8 mouse cellular contexts compared by ENCODE assay signal in genomic region chr4:45408427-45409132, GRCm38 (mm10). TPM values are rescaled to one million over a fixed set of nuclear protein-coding genes. Genes with fewer than 3 reads are reported as not detected.
DNase-seq lines count a peak whose midpoint lies in the region; ATAC-seq lines count a peak whose summit lies in the region.

TSS of gene Slc25a51 (minus strand) at chr4:45408766.

- H3K4me2 ChIP-seq in heart, embryonic 13.5 days, result peak within 1 kb of the TSS; percentile 94
- H3K4me2 ChIP-seq in liver, embryonic 13.5 days, result peak within 1 kb of the TSS; percentile 77
- peak within 1 kb of the TSS; percentile 94 for H3K4me2 ChIP-seq in stomach, embryonic 16.5 days (ENCODE audit: low read depth, low read length)

- no peaks in the 10 kb centered on the region for H3K9me3 ChIP-seq in heart, embryonic 13.5 days
- H3K9me3 ChIP-seq in liver, embryonic 13.5 days (replicated peaks), result no peaks in the 10 kb centered on the region
- H3K9me3 ChIP-seq in stomach, embryonic 16.5 days (replicated peaks; ENCODE audit: control insufficient read depth, low read length), result no peaks in the 10 kb centered on the region

- DNase-seq in CD4-positive, CD25-positive, alpha-beta regulatory T cell, adult 2 months (ENCODE audit: low read depth, low spot score), result peak; percentile 97
- DNase-seq in fat pad, adult 2 months (ENCODE audit: extremely low read depth, low read depth, low spot score), result peak; percentile 68
- peak; percentile 93 for DNase-seq in kidney, postnatal 14 days
- peak; percentile 82 for DNase-seq in liver, embryonic 13.5 days
- DNase-seq in neural tube, embryonic 10.5 days (ENCODE audit: extremely low spot score, low spot score), result peak; percentile 94

- H3K4me3 ChIP-seq in brown adipose tissue, adult 24 weeks (ENCODE audit: insufficient read depth, low read depth, low read length), result peak within 1 kb of the TSS; percentile 94
- peak within 1 kb of the TSS; percentile 99 for H3K4me3 ChIP-seq in heart, embryonic 13.5 days
- H3K4me3 ChIP-seq in liver, embryonic 13.5 days (replicated peaks), result peak within 1 kb of the TSS; percentile 98
- peak within 1 kb of the TSS; percentile 80 for H3K4me3 ChIP-seq in stomach, embryonic 16.5 days (replicated peaks; ENCODE audit: low read length)

- peak within 1 kb of the TSS; percentile 99 for H3K27ac ChIP-seq in brown adipose tissue, adult 24 weeks (replicated peaks; ENCODE audit: low read depth, low read length)
- H3K27ac ChIP-seq in heart, embryonic 13.5 days (replicated peaks), result peak within 1 kb of the TSS; percentile 93
- H3K27ac ChIP-seq in liver, embryonic 13.5 days, result peak within 1 kb of the TSS; percentile 98
- H3K27ac ChIP-seq in stomach, embryonic 16.5 days (ENCODE audit: low read length), result peak within 1 kb of the TSS; percentile 97

- no peaks in the 10 kb centered on the region for H3K27me3 ChIP-seq in heart, embryonic 13.5 days (replicated peaks)
- peaks cover 31% of the 10 kb centered on the region for H3K27me3 ChIP-seq in liver, embryonic 13.5 days
- no peaks in the 10 kb centered on the region for H3K27me3 ChIP-seq in stomach, embryonic 16.5 days (ENCODE audit: control insufficient read depth, insufficient read depth, low read length)

- WGBS in heart, embryonic 13.5 days, result under 1% methylated on average over 59 of the region's 67 CpGs
- WGBS in liver, embryonic 13.5 days (ENCODE audit: insufficient replicate concordance), result under 1% methylated on average over 64 of the region's 67 CpGs
- WGBS in stomach, embryonic 16.5 days, result 0% methylated on average over 64 of the region's 67 CpGs

- peaks cover 18% of the 10 kb centered on the region for H3K4me1 ChIP-seq in brown adipose tissue, adult 24 weeks (ENCODE audit: control insufficient read depth, insufficient read depth, insufficient read length, low read length)
- peaks cover 41% of the 10 kb centered on the region for H3K4me1 ChIP-seq in heart, embryonic 13.5 days
- H3K4me1 ChIP-seq in liver, embryonic 13.5 days (replicated peaks), result peaks cover 57% of the 10 kb centered on the region
- peaks cover 33% of the 10 kb centered on the region for H3K4me1 ChIP-seq in stomach, embryonic 16.5 days (ENCODE audit: control insufficient read depth, insufficient read depth, low read length)

- peak; percentile 95 for ATAC-seq in heart, embryonic 13.5 days (ENCODE audit: extremely low read depth, insufficient number of reproducible peaks, low FRiP score, low TSS enrichment)
- peak; percentile 89 for ATAC-seq in liver, embryonic 13.5 days (ENCODE audit: low read depth)
- ATAC-seq in stomach, embryonic 16.5 days (ENCODE audit: insufficient read depth, low FRiP score), result peak; percentile 96

- H3K9ac ChIP-seq in heart, embryonic 13.5 days, result peak within 1 kb of the TSS; percentile 98
- peak within 1 kb of the TSS; percentile 100 for H3K9ac ChIP-seq in liver, embryonic 13.5 days
- H3K9ac ChIP-seq in stomach, embryonic 16.5 days (ENCODE audit: low read length), result peak within 1 kb of the TSS; percentile 98

- peaks cover 11% of the 10 kb centered on the region for H3K36me3 ChIP-seq in heart, embryonic 13.5 days
- H3K36me3 ChIP-seq in liver, embryonic 13.5 days, result peaks cover 17% of the 10 kb centered on the region
- H3K36me3 ChIP-seq in stomach, embryonic 16.5 days (ENCODE audit: control insufficient read depth, insufficient read depth, low read length), result peaks cover 10% of the 10 kb centered on the region; the same call in 1 of the 2 replicates

RNA-seq across cellular contexts. Expression of gene Slc25a51, which starts in this region (rescaled TPM):
- 220 and 224 TPM in 2 replicates for polyA plus RNA-seq in brown adipose tissue, adult 24 weeks (2012; ENCODE audit: insufficient read depth, insufficient read length, missing spikeins)
- 59.0 and 64.6 TPM in 2 replicates for polyA plus RNA-seq in heart, embryonic 13.5 days (2015; fragmentation: Nextera tagmentation; extraction: Ambion mirVana)
- polyA plus RNA-seq in liver, embryonic 13.5 days (2015; fragmentation: Nextera tagmentation; extraction: Ambion mirVana), result 64.9 and 72.5 TPM in 2 replicates
- 62.0 and 65.5 TPM in 2 replicates for polyA plus RNA-seq in stomach, embryonic 16.5 days (2015; fragmentation: Nextera tagmentation; extraction: Ambion mirVana)

Comparison
In these comparisons a context has a peak if more than half of its experiments do, and no peak if none do; other contexts are left out.
1. Peak in every context shown above with its lines: DNase-seq, ATAC-seq, H3K4me3 ChIP-seq and H3K27ac ChIP-seq.